Mouse (Mus musculus): ENCODE results near the gene Tfap4. TPM values are rescaled to one million over a fixed set of nuclear protein-coding genes. Genes with fewer than 3 reads are reported as not detected.
"Not testable (repeated sequence)": the region's sequence is repeated elsewhere in the genome, so short reads cannot be mapped to it uniquely, and the experiment has no call there.

Gene Tfap4
- polyA plus RNA-seq, 2 experiments: 4.6 to 6.9 TPM

DNA sequence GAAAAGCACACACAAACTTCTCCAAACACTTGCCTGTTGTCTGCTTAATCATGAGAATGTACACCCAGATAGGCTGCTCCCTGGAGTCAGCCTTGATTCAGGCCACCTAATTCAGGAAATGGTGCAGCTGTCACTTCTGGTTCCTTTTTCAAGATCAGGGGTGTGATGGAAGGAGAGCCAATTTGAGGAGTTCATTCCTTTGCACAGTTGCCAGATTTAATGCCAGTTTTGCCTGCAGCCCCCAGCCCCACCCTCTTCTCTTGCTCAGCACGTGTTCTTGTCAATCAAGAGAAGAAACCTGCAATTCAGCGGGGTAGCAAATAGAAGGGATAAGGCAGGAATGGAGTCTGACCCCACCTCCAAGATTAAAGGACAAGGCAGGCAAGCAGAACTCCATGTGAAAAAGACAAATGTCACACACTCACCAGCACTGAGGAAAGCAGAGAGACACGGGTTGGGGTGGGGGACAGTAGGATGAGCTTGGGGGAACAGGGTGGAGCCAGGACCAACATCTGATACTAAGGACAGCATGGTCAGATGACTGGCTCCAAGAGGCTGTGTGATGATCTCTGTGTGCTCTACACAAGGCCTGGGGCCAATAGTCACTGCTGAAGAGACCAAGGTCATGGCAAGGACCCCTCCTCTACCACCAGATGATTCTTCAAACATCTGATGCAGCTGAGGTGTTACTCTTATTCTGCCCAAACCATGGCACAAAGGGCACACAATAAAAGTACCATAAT lies 21.9 kb downstream of the Tfap4 start:
- DNase-seq (ENCODE audit: low read depth in 3 of 3, low spot score in 3 of 3) (no peak), ATAC-seq (ENCODE audit: insufficient read depth) (no peak)
- no peak overlapping the region for H3K9ac ChIP-seq (replicated peaks)
- 35% methylated on average over 3 of the region's 3 CpGs for WGBS (ENCODE audit: insufficient replicate concordance)
- no peaks in the 10 kb centered on the region for H3K36me3 ChIP-seq (replicated peaks; ENCODE audit: control insufficient read depth, insufficient read depth, low read depth)
- no peak overlapping the region for H3K4me2 ChIP-seq (ENCODE audit: low read depth)
- no peaks in the 10 kb centered on the region for H3K9me3 ChIP-seq (ENCODE audit: control insufficient read depth, low read length)
- peaks cover 5 to 9% of the 10 kb centered on the region in 2 experiments; a peak in 3 of 4 replicates for H3K4me1 ChIP-seq (replicated peaks; ENCODE audit: control insufficient read depth in 2 of 2, insufficient read depth in 2 of 2, low read length in 1 of 2)
- no peaks in the 10 kb centered on the region for H3K27me3 ChIP-seq (ENCODE audit: control insufficient read depth, insufficient read depth, low read length)
- TF ChIP-seq CTCF (IDR thresholded peaks at IDR 0.05; ENCODE audit: low read depth) (no peak), EP300 (IDR thresholded peaks at IDR 0.05; ENCODE audit: low read depth) (no peak)
- no peak overlapping the region for H3K4me3 ChIP-seq (ENCODE audit: insufficient read depth in 1 of 2, low read depth in 2 of 2, low read length in 2 of 2)
- H3K27ac ChIP-seq: no peak overlapping the region

DNA sequence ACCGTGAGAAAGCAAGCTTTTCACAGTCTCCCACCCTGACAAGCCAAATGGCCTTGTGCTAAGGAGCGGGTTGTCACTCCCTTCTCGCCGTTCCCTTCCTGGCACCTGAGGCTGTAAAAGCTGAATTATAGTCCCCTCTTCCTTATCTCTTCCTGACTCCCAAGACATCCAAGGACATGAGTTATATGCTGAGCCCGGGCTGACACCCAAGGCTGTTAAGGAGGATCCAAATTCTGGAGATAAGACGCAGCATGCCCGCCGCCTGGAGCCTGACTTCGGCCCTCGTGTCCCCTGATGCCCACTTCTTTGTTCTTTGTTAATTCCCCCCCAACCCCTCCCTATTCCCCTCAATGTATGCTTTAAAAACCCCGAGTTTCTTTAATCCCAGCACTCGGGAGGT lies 32.3 kb downstream of the Tfap4 start:
- 75% methylated on average over 12 of the region's 12 CpGs for WGBS (ENCODE audit: insufficient replicate concordance)
- H3K9ac ChIP-seq (replicated peaks); H3K27ac ChIP-seq; H3K4me3 ChIP-seq (ENCODE audit: insufficient read depth in 1 of 2, low read depth in 2 of 2, low read length in 2 of 2); ATAC-seq (ENCODE audit: insufficient read depth); H3K4me1 ChIP-seq (replicated peaks; ENCODE audit: control insufficient read depth in 2 of 2, insufficient read depth in 2 of 2, low read length in 1 of 2); DNase-seq (ENCODE audit: low read depth in 3 of 3, low spot score in 3 of 3); H3K36me3 ChIP-seq (replicated peaks; ENCODE audit: control insufficient read depth, insufficient read depth, low read depth); H3K27me3 ChIP-seq (ENCODE audit: control insufficient read depth, insufficient read depth, low read length); H3K9me3 ChIP-seq (ENCODE audit: control insufficient read depth, low read length); H3K4me2 ChIP-seq (ENCODE audit: low read depth): not testable (repeated sequence)

DNA sequence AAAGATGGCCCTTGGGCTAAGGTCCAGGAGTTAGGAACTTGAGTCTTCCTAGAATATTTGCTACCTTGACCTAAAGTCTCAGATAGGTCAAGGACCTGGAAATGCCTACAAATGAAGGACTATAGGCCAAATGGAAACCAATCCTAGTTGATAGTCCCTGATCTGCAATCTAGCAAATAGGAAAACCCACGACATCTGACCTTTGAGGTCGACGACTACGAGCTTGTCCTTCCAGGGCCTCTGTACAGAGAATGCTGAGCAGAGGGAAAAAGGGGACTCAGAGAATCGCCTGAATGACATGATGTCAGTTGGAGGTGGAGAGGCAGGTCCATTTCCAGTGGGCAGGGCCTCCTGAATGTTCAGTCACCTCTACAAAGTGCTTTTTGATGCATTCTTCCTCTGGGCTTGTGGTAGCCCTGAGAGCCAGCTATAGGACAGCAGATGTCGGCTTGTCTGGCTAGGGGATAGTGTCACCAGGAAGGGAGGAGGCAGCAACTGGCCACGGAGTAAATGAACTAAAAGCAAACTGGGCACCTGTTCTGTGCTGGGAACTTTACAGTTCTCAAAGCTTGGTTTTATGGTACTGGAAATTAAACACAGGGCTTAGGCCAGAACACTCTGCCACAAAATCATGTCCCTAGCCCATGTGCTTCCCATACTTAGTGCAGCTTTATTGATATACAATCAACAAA lies 36.2 kb downstream of the Tfap4 start:
- Histone ChIP-seq H3K4me1 (replicated peaks; ENCODE audit: control insufficient read depth in 2 of 2, insufficient read depth in 2 of 2, low read length in 1 of 2) (no peaks in the 10 kb centered on the region), H3K9ac (replicated peaks) (no peak overlapping the region), H3K9me3 (ENCODE audit: control insufficient read depth, low read length) (no peaks in the 10 kb centered on the region), H3K27ac (no peak overlapping the region), H3K27me3 (ENCODE audit: control insufficient read depth, insufficient read depth, low read length) (no peaks in the 10 kb centered on the region), H3K4me2 (ENCODE audit: low read depth) (no peak overlapping the region), H3K4me3 (ENCODE audit: insufficient read depth in 1 of 2, low read depth in 2 of 2, low read length in 2 of 2) (no peak overlapping the region), H3K36me3 (replicated peaks; ENCODE audit: control insufficient read depth, insufficient read depth, low read depth) (no peaks in the 10 kb centered on the region)
- 62% methylated on average over 7 of the region's 7 CpGs for WGBS (ENCODE audit: insufficient replicate concordance)
- DNase-seq (ENCODE audit: low read depth in 3 of 3, low spot score in 3 of 3) (no peak), ATAC-seq (ENCODE audit: insufficient read depth) (no peak)
- no peak for TF ChIP-seq EP300 (IDR thresholded peaks at IDR 0.05; ENCODE audit: low read depth)

DNA sequence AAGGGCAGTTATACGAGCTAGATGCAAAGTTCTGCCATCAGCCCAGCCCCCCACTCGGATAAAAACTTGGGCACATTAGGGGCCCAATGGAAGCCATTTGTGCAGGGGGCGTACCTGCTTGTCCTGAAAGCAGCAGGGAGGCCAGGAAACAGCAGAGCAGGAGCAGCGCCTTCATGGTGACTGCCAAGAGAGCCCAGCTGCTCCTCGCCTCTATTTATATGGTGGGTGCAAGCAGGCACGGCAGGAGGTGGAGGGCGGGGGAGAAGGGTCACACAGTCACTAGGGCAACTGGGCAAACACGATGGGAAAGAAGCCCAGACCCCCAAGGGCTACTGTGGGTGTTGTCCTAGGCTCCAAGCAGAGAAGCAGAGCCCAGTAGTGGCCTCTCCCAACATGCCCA lies 36.8 kb downstream of the Tfap4 start:
- TF ChIP-seq EP300 (IDR thresholded peaks at IDR 0.05; ENCODE audit: low read depth) (no peak), CTCF (IDR thresholded peaks at IDR 0.05; ENCODE audit: low read depth) (no peak)
- Histone ChIP-seq H3K27ac (no peak overlapping the region), H3K27me3 (ENCODE audit: control insufficient read depth, insufficient read depth, low read length) (no peaks in the 10 kb centered on the region), H3K36me3 (replicated peaks; ENCODE audit: control insufficient read depth, insufficient read depth, low read depth) (no peaks in the 10 kb centered on the region), H3K4me2 (ENCODE audit: low read depth) (no peak overlapping the region), H3K9me3 (ENCODE audit: control insufficient read depth, low read length) (no peaks in the 10 kb centered on the region), H3K4me1 (replicated peaks; ENCODE audit: control insufficient read depth in 2 of 2, insufficient read depth in 2 of 2, low read length in 1 of 2) (no peaks in the 10 kb centered on the region), H3K9ac (replicated peaks) (no peak overlapping the region), H3K4me3 (ENCODE audit: insufficient read depth in 1 of 2, low read depth in 2 of 2, low read length in 2 of 2) (no peak overlapping the region)
- 59% methylated on average over 8 of the region's 8 CpGs for WGBS (ENCODE audit: insufficient replicate concordance)
- DNase-seq (ENCODE audit: low read depth in 3 of 3, low spot score in 3 of 3) (no peak), ATAC-seq (ENCODE audit: insufficient read depth) (no peak)

DNA sequence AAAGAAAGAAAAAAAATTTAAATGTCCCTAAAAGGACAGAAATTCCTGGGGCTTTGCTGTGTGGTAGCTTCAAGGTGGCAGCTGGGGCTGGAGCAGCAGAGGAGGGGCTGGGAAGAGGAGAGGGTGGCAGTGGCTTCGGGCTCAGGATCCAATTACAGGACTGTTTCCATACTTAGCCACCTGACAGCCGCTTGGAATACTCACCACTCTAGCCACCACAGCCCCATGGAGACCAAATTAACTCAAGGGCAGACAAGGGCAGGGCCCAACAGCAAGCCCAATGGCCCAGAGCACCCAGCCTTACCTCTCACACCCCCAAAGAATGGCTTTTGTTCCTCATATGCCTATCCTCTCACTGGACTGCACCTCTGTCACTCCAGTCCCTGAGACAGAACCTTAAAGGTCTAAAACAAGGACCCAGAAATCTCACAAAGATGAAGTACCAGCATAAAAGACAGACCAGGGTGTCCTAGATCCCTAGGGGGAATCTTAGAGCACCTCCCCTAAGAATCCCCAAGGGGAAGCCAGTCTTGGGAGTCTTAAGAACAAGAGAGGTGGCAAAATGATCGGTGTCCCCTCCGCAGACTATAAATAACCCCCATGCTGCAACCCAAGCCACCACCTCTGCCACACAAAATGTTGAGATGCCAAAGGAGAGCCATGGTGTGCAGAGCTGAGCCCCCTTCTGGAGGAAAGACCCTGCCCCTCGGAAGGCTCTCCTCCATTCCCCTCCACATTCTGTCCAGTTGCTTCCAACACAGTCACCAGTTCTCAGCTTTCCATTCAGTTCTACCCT lies 37.7 kb downstream of the Tfap4 start:
- H3K27ac ChIP-seq: no peak overlapping the region
- no peaks in the 10 kb centered on the region for H3K27me3 ChIP-seq (ENCODE audit: control insufficient read depth, insufficient read depth, low read length)
- H3K4me2 ChIP-seq (ENCODE audit: low read depth): no peak overlapping the region
- H3K9me3 ChIP-seq (ENCODE audit: control insufficient read depth, low read length): no peaks in the 10 kb centered on the region
- 67% methylated on average over 5 of the region's 5 CpGs for WGBS (ENCODE audit: insufficient replicate concordance)
- no peak overlapping the region for H3K4me3 ChIP-seq (ENCODE audit: insufficient read depth in 1 of 2, low read depth in 2 of 2, low read length in 2 of 2)
- no peak for ATAC-seq (ENCODE audit: insufficient read depth)
- no peaks in the 10 kb centered on the region for H3K4me1 ChIP-seq (replicated peaks; ENCODE audit: control insufficient read depth in 2 of 2, insufficient read depth in 2 of 2, low read length in 1 of 2)
- no peaks in the 10 kb centered on the region for H3K36me3 ChIP-seq (replicated peaks; ENCODE audit: control insufficient read depth, insufficient read depth, low read depth)
- DNase-seq (ENCODE audit: low read depth in 3 of 3, low spot score in 3 of 3): no peak
- H3K9ac ChIP-seq (replicated peaks): no peak overlapping the region
- TF ChIP-seq EP300 (IDR thresholded peaks at IDR 0.05; ENCODE audit: low read depth): no peak
- TF ChIP-seq CTCF (IDR thresholded peaks at IDR 0.05; ENCODE audit: low read depth): no peak

Data from liver, embryonic 14.5 days (tissue).